Mouse (Mus musculus) heart, embryonic 12.5 days (tissue): ENCODE data around the gene Ckap5. TPM values are rescaled to one million over a fixed set of nuclear protein-coding genes. Genes with fewer than 3 reads are reported as not detected.

Experiments used
- ATAC-seq: fragments of 200-750 bp; cut with Nextera tagmentation; 2 replicates; pipeline ENCODE4 v1.8.0; 2017; ENCODE audit warnings: moderate TSS enrichment, moderate library complexity; ENCODE audit not compliant: insufficient number of reproducible peaks, low FRiP score
- H3K27ac ChIP-seq: fragments of 300-500 bp; sonication (generic); 2 replicates; pipeline ENCODE4 v1.5.1; 2016; ENCODE audit warnings: mild to moderate bottlenecking, moderate library complexity; ENCODE audit not compliant: poor library complexity, severe bottlenecking
- H3K27me3 ChIP-seq: fragments of 300-500 bp; sonication (generic); replicated peaks from 2 replicates; pipeline ENCODE4 v1.6.1; 2016; ENCODE audit warnings: mild to moderate bottlenecking, moderate library complexity
- H3K36me3 ChIP-seq: fragments of 300-500 bp; sonication (generic); 2 replicates; pipeline ENCODE4 v1.6.1; 2016; ENCODE audit warnings: mild to moderate bottlenecking, moderate library complexity
- H3K4me1 ChIP-seq: fragments of 300-500 bp; sonication (generic); replicated peaks from 2 replicates; pipeline ENCODE4 v1.6.1; 2016; ENCODE audit warnings: mild to moderate bottlenecking
- H3K4me2 ChIP-seq: fragments of 300-500 bp; sonication (generic); 2 replicates; pipeline ENCODE4 v1.6.1; 2016; ENCODE audit warnings: mild to moderate bottlenecking, moderate library complexity
- H3K4me3 ChIP-seq: fragments of 300-500 bp; sonication (generic); 2 replicates; pipeline ENCODE4 v1.5.1; 2016; ENCODE audit warnings: mild to moderate bottlenecking
- H3K9ac ChIP-seq: fragments of 300-500 bp; sonication (generic); 2 replicates; pipeline ENCODE4 v1.6.1; 2016; ENCODE audit warnings: mild to moderate bottlenecking, moderate library complexity
- H3K9me3 ChIP-seq: fragments of 300-500 bp; sonication (generic); replicated peaks from 2 replicates; pipeline ENCODE4 v1.6.1; 2016; ENCODE audit warnings: mild to moderate bottlenecking, moderate library complexity
- WGBS: fragments of 180-500 bp; shearing (Covaris S2); methylation state at CpG from one replicate; pipeline ENCODE4 v1.1.7; 2016; 5-methylcytosine and 5-hydroxymethylcytosine counted together
- polyA plus RNA-seq: library from polyadenylated mRNA; unstranded; fragments of >200 nt; fragmentation: Nextera tagmentation; extraction: Ambion mirVana; gene quantifications from 2 replicates; pipeline ENCODE4 v1.2.1, GENCODE M21; 2016

Gene Ckap5
- polyA plus RNA-seq, 1 experiment from 2014 or later, result 77.1 TPM

DNA sequence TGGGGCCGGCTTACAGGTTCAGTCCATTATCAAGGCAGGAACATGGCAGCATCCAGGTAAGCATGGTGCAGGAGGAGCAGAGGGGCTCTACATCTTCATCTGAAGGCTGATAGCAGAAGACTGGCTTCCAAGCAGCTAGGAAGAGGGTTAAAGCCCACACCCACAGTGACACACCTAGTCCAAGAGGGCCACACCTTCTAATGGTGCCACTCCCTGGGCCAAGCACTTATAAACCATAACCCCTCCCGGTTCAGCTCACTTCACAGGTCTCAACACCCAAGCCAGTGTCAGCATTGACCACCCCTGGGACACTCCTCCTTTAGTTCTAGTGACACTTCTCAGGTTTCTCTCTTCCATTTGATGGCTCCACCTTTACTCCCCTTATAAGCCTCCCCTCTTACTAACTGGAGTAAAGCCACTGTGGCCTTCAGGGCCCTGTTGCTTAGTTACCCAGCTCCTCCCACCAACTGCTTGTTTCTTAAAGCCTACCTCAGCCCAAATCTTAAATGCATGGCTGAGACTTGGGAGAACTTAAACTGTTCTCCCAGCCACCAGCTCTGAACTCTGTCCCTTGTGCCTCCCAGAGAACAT, 116.4 kb downstream of the Ckap5 start:
- Histone ChIP-seq H3K4me1 (no peaks in the 10 kb centered on the region), H3K9me3 (no peaks in the 10 kb centered on the region), H3K4me2 (no peak overlapping the region), H3K36me3 (peaks cover 58% of the 10 kb centered on the region), H3K9ac (no peak overlapping the region), H3K27me3 (no peaks in the 10 kb centered on the region), H3K4me3 (no peak overlapping the region), H3K27ac (no peak overlapping the region)
- WGBS, result 80% methylated on average over 2 of the region's 2 CpGs
- no peak for ATAC-seq

DNA sequence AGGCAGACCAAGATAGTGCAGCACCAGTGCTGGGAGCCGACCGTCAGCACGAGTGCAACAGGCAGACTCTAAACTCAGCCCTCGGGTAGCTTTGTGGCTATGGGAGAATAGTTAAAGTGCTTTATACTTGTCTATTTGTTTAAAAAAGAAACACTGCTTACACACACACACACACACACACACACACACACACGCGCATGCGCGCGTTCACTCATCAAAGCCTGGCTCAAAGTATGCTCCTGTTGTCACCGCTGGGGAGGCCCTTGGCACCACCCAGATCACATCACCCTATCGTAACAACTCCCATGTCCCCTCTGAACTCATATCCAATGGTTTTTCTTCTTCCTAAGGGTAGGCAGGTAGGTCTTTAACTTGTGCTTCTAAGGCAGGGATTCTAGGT, 117.5 kb downstream of the Ckap5 start:
- Histone ChIP-seq H3K4me1 (peaks cover 7% of the 10 kb centered on the region), H3K9ac (no peak overlapping the region), H3K36me3 (peaks cover 58% of the 10 kb centered on the region), H3K9me3 (no peaks in the 10 kb centered on the region), H3K27me3 (no peaks in the 10 kb centered on the region), H3K4me3 (no peak overlapping the region), H3K27ac (no peak overlapping the region), H3K4me2 (no peak overlapping the region)
- 96% methylated on average over 11 of the region's 11 CpGs for WGBS
- ATAC-seq, result no peak

- Histone ChIP-seq H3K36me3 (peaks cover 58% of the 10 kb centered on the region), H3K9ac (no peak overlapping the region), H3K9me3 (no peaks in the 10 kb centered on the region), H3K27ac (no peak overlapping the region), H3K4me1 (peaks cover 8% of the 10 kb centered on the region), H3K27me3 (no peaks in the 10 kb centered on the region), H3K4me3 (no peak overlapping the region), H3K4me2 (no peak overlapping the region)
- 93% methylated on average over 15 of the region's 15 CpGs for WGBS
- no peak for ATAC-seq
Observed at GRCm38 (mm10) chr2:91645354-91645753, 118.8 kb downstream of the Ckap5 start.

DNA sequence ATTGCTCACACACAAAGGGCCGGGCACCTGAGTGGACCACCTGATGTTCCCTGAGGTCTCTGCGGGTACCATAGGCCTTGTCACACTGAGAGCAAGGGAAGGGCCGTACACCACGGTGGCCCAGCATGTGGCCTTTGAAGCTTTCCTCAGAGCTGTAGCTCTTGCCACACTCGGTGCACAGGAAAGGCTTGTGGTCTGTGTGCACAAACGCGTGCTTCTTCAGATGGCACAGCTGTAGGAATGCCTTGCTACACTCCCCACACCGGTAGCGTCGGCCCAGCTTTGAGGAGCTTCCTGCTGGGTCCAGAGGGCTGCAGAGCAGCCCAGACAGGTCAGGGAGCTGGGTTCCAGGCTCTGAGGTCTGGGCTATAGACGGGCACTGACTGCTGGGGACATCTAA, 119.2 kb downstream of the Ckap5 start:
- H3K36me3 ChIP-seq, result peaks cover 58% of the 10 kb centered on the region
- no peaks in the 10 kb centered on the region for H3K27me3 ChIP-seq

DNA sequence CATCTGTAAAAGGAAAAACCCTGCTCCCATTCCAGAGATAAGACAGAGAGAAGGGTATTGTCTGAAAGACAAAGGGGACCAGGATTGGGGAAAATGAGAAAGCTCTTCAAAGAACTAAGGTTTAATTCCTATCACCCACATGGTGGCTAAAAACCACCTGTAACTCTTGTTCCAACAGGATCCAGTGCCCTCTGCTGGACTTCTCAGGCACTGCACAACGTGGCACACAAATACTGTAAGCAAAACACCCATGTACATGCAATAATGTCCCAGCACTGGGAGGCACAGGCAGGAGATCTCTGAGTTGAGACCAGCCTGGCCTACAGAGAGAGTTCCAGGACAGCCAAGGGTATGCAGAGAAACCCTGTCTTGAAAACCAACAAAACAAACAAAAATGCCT, 120.2 kb downstream of the Ckap5 start:
- no peaks in the 10 kb centered on the region for H3K27me3 ChIP-seq
- H3K4me2 ChIP-seq, result no peak overlapping the region
- H3K4me1 ChIP-seq, result peaks cover 18% of the 10 kb centered on the region
- no peak overlapping the region for H3K4me3 ChIP-seq
- H3K27ac ChIP-seq, result no peak overlapping the region
- H3K9ac ChIP-seq, result no peak overlapping the region
- H3K9me3 ChIP-seq, result no peaks in the 10 kb centered on the region
- H3K36me3 ChIP-seq, result peaks cover 58% of the 10 kb centered on the region
- no peak for ATAC-seq
- WGBS, result 28% methylated on average over 1 of the region's 1 CpGs

More for the DNA sequence above, 119.2 kb downstream of the Ckap5 start:
- Histone ChIP-seq H3K9ac (no peak overlapping the region), H3K27ac (no peak overlapping the region), H3K4me2 (no peak overlapping the region), H3K4me1 (peaks cover 10% of the 10 kb centered on the region), H3K4me3 (no peak overlapping the region), H3K9me3 (no peaks in the 10 kb centered on the region)
- 97% methylated on average over 11 of the region's 11 CpGs for WGBS
- ATAC-seq, result no peak

DNA sequence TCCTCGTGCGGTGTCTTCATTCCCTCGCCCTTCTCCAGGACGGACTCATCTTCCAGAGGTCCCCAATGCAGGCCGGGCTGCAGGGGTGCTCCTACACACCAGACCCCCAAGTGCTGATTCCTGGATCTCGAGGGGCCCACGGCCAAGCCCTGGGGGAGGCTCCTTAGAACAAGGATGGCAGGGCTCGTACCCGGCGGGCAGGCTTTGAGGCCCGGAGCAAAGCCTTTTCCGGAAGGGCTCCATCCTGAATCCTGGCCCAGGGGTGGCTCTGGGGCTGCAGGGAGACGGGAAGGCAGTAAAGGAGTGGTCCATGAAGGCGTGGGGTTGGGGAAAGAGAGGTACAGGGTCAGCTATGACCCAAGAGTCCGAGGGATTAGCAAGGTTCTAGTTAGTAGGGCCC, 122.6 kb downstream of the Ckap5 start:
- 1% methylated on average over 15 of the region's 15 CpGs for WGBS
- peak overlapping the region; percentile 94 for H3K4me2 ChIP-seq
- H3K36me3 ChIP-seq, result peaks cover 48% of the 10 kb centered on the region
- no peaks in the 10 kb centered on the region for H3K9me3 ChIP-seq
- peaks cover 42% of the 10 kb centered on the region for H3K4me1 ChIP-seq
- ATAC-seq, result no peak
- peak overlapping the region; percentile 86 for H3K4me3 ChIP-seq
- peak overlapping the region; percentile 59 for H3K27ac ChIP-seq
- H3K27me3 ChIP-seq, result no peaks in the 10 kb centered on the region
- peak overlapping the region; percentile 95 for H3K9ac ChIP-seq

DNA sequence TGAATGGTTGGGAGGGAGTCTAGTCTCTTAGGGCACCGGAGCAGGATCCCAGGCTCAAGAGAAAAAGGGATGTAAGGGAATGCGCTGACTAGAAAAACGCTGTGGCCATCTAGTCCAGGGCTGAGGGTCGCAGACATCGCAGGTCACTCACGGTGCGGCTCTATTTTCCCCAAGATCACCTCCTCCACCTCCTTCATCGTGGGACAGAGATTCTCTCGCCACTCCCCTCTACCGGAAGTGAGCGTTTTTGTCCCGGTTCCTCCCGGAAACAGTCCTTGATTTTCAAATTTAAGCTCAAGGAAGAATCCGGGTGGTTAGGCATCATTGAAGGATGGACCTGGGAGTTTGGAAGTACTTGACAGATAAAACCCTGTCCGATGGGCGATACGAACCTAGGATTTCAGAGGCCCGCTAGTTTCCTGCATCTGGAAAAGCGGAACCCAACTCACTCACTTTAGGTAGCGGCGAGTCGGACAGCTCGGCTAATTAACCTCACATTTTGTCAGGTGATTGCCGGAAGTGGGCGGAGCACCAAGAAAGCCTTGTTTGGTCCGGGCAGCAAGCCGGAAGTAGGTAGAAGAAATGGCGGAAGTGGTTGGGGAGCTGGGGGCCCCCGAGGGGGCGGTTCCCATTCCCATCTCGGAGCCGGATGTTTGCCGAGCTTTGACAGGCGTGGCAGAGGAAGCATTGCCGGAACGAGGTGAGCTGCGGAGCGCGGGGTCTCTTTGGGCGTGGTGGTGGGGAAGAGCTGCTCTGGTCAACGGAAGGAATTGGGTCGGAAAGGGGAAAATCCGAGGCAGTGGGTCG, 123.2 kb downstream of the Ckap5 start, which contains the start of the genes Zfp408 and Arhgap1:
Gene Zfp408 (minus strand): TSS at position 239 of the 807 bp plus-strand sequence.
Gene Arhgap1 (plus strand): TSS at position 308 of the 807 bp plus-strand sequence.
- no peaks in the 10 kb centered on the region for H3K27me3 ChIP-seq
- H3K9ac ChIP-seq, result peak within 1 kb of the TSS; percentile 95
- H3K9me3 ChIP-seq, result no peaks in the 10 kb centered on the region
- peaks cover 48% of the 10 kb centered on the region for H3K4me1 ChIP-seq
- peak within 1 kb of the TSS; percentile 88 for H3K27ac ChIP-seq
- H3K4me3 ChIP-seq, result peak within 1 kb of the TSS; percentile 86
- ATAC-seq, result peak; percentile 94
- peak within 1 kb of the TSS; percentile 94 for H3K4me2 ChIP-seq
- H3K36me3 ChIP-seq, result peaks cover 48% of the 10 kb centered on the region
- WGBS, result under 1% methylated on average over 44 of the region's 44 CpGs

DNA sequence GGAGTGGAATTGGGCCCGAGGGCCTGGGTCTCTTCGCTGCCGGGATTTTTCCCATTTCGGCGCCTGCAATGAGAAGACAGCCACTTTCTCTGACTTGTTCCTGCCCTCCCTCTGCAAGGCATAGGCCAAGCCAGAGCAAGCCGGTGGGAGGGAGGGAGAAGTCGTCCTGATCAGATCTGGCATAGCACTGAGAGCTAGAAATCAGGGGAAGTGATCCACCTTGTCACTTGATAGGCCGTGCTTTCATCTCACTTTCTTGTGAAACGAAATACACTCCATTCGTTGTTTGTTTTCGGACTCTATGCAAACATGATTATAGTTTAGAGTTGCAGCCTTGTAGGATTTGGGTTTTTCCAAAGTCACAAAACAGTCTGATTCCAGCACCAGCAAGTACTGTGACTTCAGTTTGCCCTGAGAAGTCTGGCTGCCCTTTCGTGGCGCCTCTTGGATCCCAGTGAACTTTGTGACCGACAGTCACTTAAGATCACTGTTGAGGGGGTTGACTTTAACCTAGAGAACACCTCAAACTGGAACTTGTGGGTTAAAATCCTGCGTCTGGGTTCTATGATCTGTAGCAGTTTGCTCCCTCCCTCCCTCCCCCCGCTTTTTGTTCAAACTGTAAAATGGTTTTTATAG, 123.9 kb downstream of the Ckap5 start:
- Histone ChIP-seq H3K9me3 (no peaks in the 10 kb centered on the region), H3K27me3 (no peaks in the 10 kb centered on the region), H3K27ac (peak overlapping the region; percentile 88), H3K4me3 (peak overlapping the region; percentile 86), H3K4me1 (peaks cover 55% of the 10 kb centered on the region), H3K36me3 (peaks cover 48% of the 10 kb centered on the region), H3K4me2 (peak overlapping the region; percentile 85), H3K9ac (peak overlapping the region; percentile 81)
- 8% methylated on average over 16 of the region's 16 CpGs for WGBS
- ATAC-seq, result peak; percentile 44

DNA sequence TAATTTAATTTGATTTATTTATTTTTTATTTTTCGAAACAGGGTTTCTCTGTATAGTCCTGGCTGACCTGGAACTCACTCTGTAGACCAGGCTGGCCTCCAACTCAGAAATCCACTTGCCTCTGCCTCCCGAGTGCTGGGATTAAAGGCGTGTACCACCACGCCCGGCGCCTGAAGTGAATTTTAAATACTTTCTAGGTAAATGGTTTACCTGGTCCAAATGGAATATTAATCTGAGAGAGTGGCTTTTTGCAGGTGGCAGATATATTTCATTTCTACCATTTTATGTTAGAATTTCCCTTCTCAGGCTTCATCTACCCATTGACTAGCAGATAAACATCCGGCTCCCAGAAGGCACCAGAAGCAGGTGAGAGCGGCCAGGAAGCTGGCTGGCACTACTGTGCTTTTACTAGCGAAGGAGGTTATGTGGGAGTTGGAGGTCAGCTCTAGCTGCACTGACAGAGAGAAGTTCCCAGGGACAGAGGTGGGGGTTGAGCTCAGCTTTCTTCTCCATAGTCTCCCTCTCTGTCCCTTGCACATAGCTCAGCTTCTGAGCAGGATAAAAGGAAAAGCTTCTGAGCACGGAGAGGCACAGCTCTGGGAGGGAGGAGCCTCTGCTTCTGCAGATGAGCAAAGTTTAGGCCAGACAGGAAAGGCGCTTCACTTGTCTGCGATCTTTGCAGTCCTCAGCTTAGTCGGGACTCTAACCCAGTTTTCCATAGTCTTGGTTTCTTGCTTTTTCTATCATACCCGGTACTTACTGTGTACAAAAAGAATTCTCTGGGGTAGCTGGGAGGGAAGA, 125.1 kb downstream of the Ckap5 start:
- peak overlapping the region; percentile 6; the same call in 1 of the 2 replicates for H3K4me3 ChIP-seq
- H3K4me1 ChIP-seq, result peaks cover 67% of the 10 kb centered on the region
- H3K36me3 ChIP-seq, result peaks cover 48% of the 10 kb centered on the region
- H3K27me3 ChIP-seq, result no peaks in the 10 kb centered on the region
- H3K4me2 ChIP-seq, result peak overlapping the region; percentile 85
- H3K9ac ChIP-seq, result peak overlapping the region; percentile 29; the same call in 1 of the 2 replicates
- WGBS, result 72% methylated on average over 14 of the region's 14 CpGs
- H3K9me3 ChIP-seq, result no peaks in the 10 kb centered on the region
- no peak for ATAC-seq
- peak overlapping the region; percentile 39; the same call in 1 of the 2 replicates for H3K27ac ChIP-seq

DNA sequence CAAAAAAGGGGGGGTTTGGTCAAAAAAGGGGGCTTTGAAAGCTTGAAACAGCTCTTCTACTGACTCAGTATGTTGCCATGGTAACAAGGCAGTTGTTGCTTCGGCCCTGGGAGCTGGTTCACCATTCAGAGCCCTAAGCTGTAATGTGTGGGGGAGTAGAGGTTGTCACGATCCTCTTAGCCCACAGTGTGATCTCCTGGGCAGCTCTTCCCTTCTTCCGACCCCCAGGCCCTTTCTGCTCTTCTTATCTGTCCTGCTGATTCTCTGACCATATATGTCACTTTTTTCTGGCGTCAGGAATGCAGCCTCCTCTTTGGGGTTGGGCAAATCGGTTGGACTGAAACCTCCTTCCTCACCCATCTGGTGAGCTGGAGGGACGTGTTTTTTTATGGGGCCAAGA, 126.3 kb downstream of the Ckap5 start:
- H3K4me1 ChIP-seq, result peaks cover 72% of the 10 kb centered on the region
- H3K27me3 ChIP-seq, result no peaks in the 10 kb centered on the region
- no peak for ATAC-seq
- H3K4me3 ChIP-seq, result no peak overlapping the region
- H3K27ac ChIP-seq, result peak overlapping the region; percentile 79
- H3K9ac ChIP-seq, result peak overlapping the region; percentile 21; the same call in 1 of the 2 replicates
- 26% methylated on average over 6 of the region's 6 CpGs for WGBS
- H3K9me3 ChIP-seq, result no peaks in the 10 kb centered on the region
- H3K4me2 ChIP-seq, result peak overlapping the region; percentile 14
- peaks cover 48% of the 10 kb centered on the region for H3K36me3 ChIP-seq
